Mouse (Mus musculus) forebrain, postnatal 0 days (tissue): ENCODE results near the gene Tnfrsf23. TPM values are rescaled to one million over a fixed set of nuclear protein-coding genes. Genes with fewer than 3 reads are reported as not detected.
A peak's percentile ranks its signal among the peaks of the same experiment; 100 is the strongest.
"Not testable (repeated sequence)": the region's sequence is repeated elsewhere in the genome, so short reads cannot be mapped to it uniquely, and the experiment has no call there.

Experiments
- ATAC-seq: fragments of 200-750 bp; cut with Nextera tagmentation; 2 replicates; pipeline ENCODE4 v1.8.0; 2017; ENCODE audit warnings: mild to moderate bottlenecking, moderate library complexity
- DNase-seq: peaks from one replicate; pipeline ENCODE4 v3.0.0-alpha.2; 2015
- H3K27ac ChIP-seq: fragments of 300-500 bp; sonication (generic); 2 replicates; pipeline ENCODE4 v1.5.1; 2014; ENCODE audit warnings: low read depth, mild to moderate bottlenecking, antibody characterized with exemption, low read length, moderate library complexity, mixed read lengths
- H3K27me3 ChIP-seq: fragments of 300-500 bp; sonication (generic); 2 replicates; pipeline ENCODE4 v1.6.1; 2014; ENCODE audit warnings: mild to moderate bottlenecking, low read length, mixed read lengths; ENCODE audit not compliant: insufficient read depth
- H3K36me3 ChIP-seq: fragments of 300-500 bp; sonication (generic); 2 replicates; pipeline ENCODE4 v1.6.1; 2014; ENCODE audit warnings: mild to moderate bottlenecking, moderate library complexity; ENCODE audit not compliant: insufficient read depth
- H3K4me1 ChIP-seq: fragments of 300-500 bp; sonication (generic); 2 replicates; pipeline ENCODE4 v1.6.1; 2014; ENCODE audit warnings: antibody characterized with exemption; ENCODE audit not compliant: insufficient read depth
- H3K4me2 ChIP-seq: fragments of 300-500 bp; sonication (generic); 2 replicates; pipeline ENCODE4 v1.6.1; 2014; ENCODE audit warnings: low read depth, mild to moderate bottlenecking, moderate library complexity
- H3K4me3 ChIP-seq: fragments of 300-500 bp; sonication (generic); 2 replicates; pipeline ENCODE4 v1.5.1; 2014; ENCODE audit warnings: low read depth, low read length, mixed read lengths
- H3K9ac ChIP-seq: fragments of 300-500 bp; sonication (generic); 2 replicates; pipeline ENCODE4 v1.6.1; 2014; ENCODE audit warnings: mild to moderate bottlenecking
- H3K9me3 ChIP-seq: fragments of 300-500 bp; sonication (generic); 2 replicates; pipeline ENCODE4 v1.6.1; 2016; ENCODE audit warnings: low read length
- CTCF ChIP-seq: sonication (generic); IDR thresholded peaks from 2 replicates; pipeline ENCODE4 v1.5.1; 2016; ENCODE audit warnings: antibody characterized with exemption, control low read depth, low read depth
- WGBS: fragments of 180-500 bp; shearing (Covaris S2); extraction: QIAGEN DNeasy Blood & Tissue Kit; methylation state at CpG from one replicate; pipeline ENCODE4 v1.1.7; 2014; 5-methylcytosine and 5-hydroxymethylcytosine counted together
- polyA plus RNA-seq: library from polyadenylated mRNA; unstranded; fragments of >200 nt; fragmentation: Nextera tagmentation; extraction: Ambion mirVana; gene quantifications from 2 replicates; pipeline ENCODE4 v1.2.1, GENCODE M21; 2015
- total RNA-seq: library from RNA; depleted of rRNA; stranded (reverse); fragments of >200 nt; gene quantifications from 2 replicates; pipeline ENCODE4 v1.2.3, GENCODE M21; 2014

The Tnfrsf23 gene
- total and polyA plus RNA-seq, 2 experiments from 2014 or later = 0.54 to 1.9 TPM

GRCm38 (mm10) chr7:143681566-143681965 is 4.1 kb downstream of the Tnfrsf23 start:
- no peak for TF ChIP-seq CTCF
- WGBS = 92% methylated on average over 1 of the region's 1 CpGs
- Histone ChIP-seq H3K27me3 (no peaks in the 10 kb centered on the region), H3K36me3 (no peaks in the 10 kb centered on the region), H3K9me3 (no peaks in the 10 kb centered on the region), H3K4me1 (no peaks in the 10 kb centered on the region), H3K9ac (no peak overlapping the region), H3K27ac (no peak overlapping the region), H3K4me3 (no peak overlapping the region), H3K4me2 (no peak overlapping the region)
- ATAC-seq = no peak
- no peak for DNase-seq

- not testable (repeated sequence) for H3K27ac ChIP-seq, H3K36me3 ChIP-seq, H3K9ac ChIP-seq, ATAC-seq, H3K9me3 ChIP-seq, H3K27me3 ChIP-seq, H3K4me1 ChIP-seq, H3K4me2 ChIP-seq, H3K4me3 ChIP-seq, DNase-seq
- WGBS = 50% methylated on average over 2 of the region's 2 CpGs
Measured at GRCm38 (mm10) chr7:143680836-143681235, 4.8 kb downstream of the Tnfrsf23 start.

GRCm38 (mm10) chr7:143679650-143680049 is 6.0 kb downstream of the Tnfrsf23 start:
- H3K27me3 ChIP-seq, DNase-seq, H3K27ac ChIP-seq, H3K9ac ChIP-seq, H3K9me3 ChIP-seq, H3K36me3 ChIP-seq, ATAC-seq, H3K4me1 ChIP-seq, H3K4me3 ChIP-seq, H3K4me2 ChIP-seq: not testable (repeated sequence)
- WGBS = 77% methylated on average over 2 of the region's 2 CpGs

GRCm38 (mm10) chr7:143666427-143667311 is 19.0 kb downstream of the Tnfrsf23 start:
- no peak for ATAC-seq
- no peak overlapping the region for H3K4me3 ChIP-seq
- H3K9me3 ChIP-seq = no peaks in the 10 kb centered on the region
- no peak for TF ChIP-seq CTCF
- H3K27me3 ChIP-seq = no peaks in the 10 kb centered on the region
- H3K36me3 ChIP-seq = no peaks in the 10 kb centered on the region
- no peak overlapping the region for H3K9ac ChIP-seq
- DNase-seq = no peak
- no peak overlapping the region for H3K4me2 ChIP-seq
- no peaks in the 10 kb centered on the region for H3K4me1 ChIP-seq
- H3K27ac ChIP-seq = no peak overlapping the region

GRCm38 (mm10) chr7:143663470-143663869 is 22.2 kb downstream of the Tnfrsf23 start:
- no peak overlapping the region for H3K27ac ChIP-seq
- no peaks in the 10 kb centered on the region for H3K4me1 ChIP-seq
- no peak overlapping the region for H3K4me2 ChIP-seq
- no peak for DNase-seq
- H3K9ac ChIP-seq = no peak overlapping the region
- H3K4me3 ChIP-seq = no peak overlapping the region
- TF ChIP-seq CTCF = no peak
- H3K9me3 ChIP-seq = no peaks in the 10 kb centered on the region
- 90% methylated on average over 2 of the region's 2 CpGs for WGBS
- no peaks in the 10 kb centered on the region for H3K36me3 ChIP-seq
- H3K27me3 ChIP-seq = no peaks in the 10 kb centered on the region
- no peak for ATAC-seq

- no peak overlapping the region for H3K4me2 ChIP-seq
- no peaks in the 10 kb centered on the region for H3K9me3 ChIP-seq
- no peaks in the 10 kb centered on the region for H3K4me1 ChIP-seq
- DNase-seq (no peak), ATAC-seq (no peak)
- no peak overlapping the region for H3K27ac ChIP-seq
- no peak overlapping the region for H3K9ac ChIP-seq
- no peaks in the 10 kb centered on the region for H3K27me3 ChIP-seq
- H3K4me3 ChIP-seq = no peak overlapping the region
- H3K36me3 ChIP-seq = no peaks in the 10 kb centered on the region
- TF ChIP-seq CTCF = no peak
Measured at GRCm38 (mm10) chr7:143660797-143661196, 24.9 kb downstream of the Tnfrsf23 start.

GRCm38 (mm10) chr7:143649769-143650346 is 35.8 kb downstream of the Tnfrsf23 start:
- not testable (repeated sequence) for H3K4me1 ChIP-seq, H3K27me3 ChIP-seq, H3K9ac ChIP-seq, DNase-seq, H3K27ac ChIP-seq, H3K9me3 ChIP-seq, ATAC-seq, H3K36me3 ChIP-seq
- Histone ChIP-seq H3K4me3 (peak overlapping the region; percentile 65), H3K4me2 (peak overlapping the region; percentile 91; the same call in 1 of the 2 replicates)
- WGBS = 52% methylated on average over 10 of the region's 10 CpGs
